Mouse (Mus musculus) kidney, adult 2 months (tissue): ENCODE results near the gene Tspan31.

Experiments
- CTCF ChIP-seq: fragments of 200-500 bp; conservative IDR thresholded peaks from 2 replicates; pipeline ENCODE4 v1.5.1; 2011; ENCODE audit warnings: low read depth, mild to moderate bottlenecking, control low read depth, low read length, moderate library complexity, mixed read lengths; ENCODE audit not compliant: insufficient read depth, insufficient read length
- POLR2A ChIP-seq: fragments of 200-500 bp; IDR thresholded peaks from one replicate; pipeline ENCODE4 v1.6.1; 2011; ENCODE audit warnings: low read depth, low read length, control low read depth

- TF ChIP-seq CTCF (0 out of 2 replicates have a peak, but pooled peaks have one; percentile 1), POLR2A (no peak)
Observed at GRCm38 (mm10) chr10:127091507-127092396, 21.7 kb upstream of the Tspan31 start.
